Mouse (Mus musculus) stomach, postnatal 0 days (tissue): Measurements from ENCODE around the gene Pnp2. TPM values are rescaled to one million over a fixed set of nuclear protein-coding genes. Genes with fewer than 3 reads are reported as not detected.
"Not testable (repeated sequence)": the region's sequence is repeated elsewhere in the genome, so short reads cannot be mapped to it uniquely, and the experiment has no call there.

Experiments
- ATAC-seq: fragments of 200-750 bp; cut with Nextera tagmentation; 2 replicates; pipeline ENCODE4 v1.8.0; 2017; ENCODE audit not compliant: low FRiP score, low TSS enrichment
- DNase-seq: peaks from one replicate; pipeline ENCODE4 v3.0.0-alpha.2; 2016; ENCODE audit warnings: low spot score
- H3K27ac ChIP-seq: fragments of 300-500 bp; sonication (generic); replicated peaks from 2 replicates; pipeline ENCODE4 v1.5.1; 2014; ENCODE audit warnings: mild to moderate bottlenecking, control low read depth
- H3K27me3 ChIP-seq: fragments of 300-500 bp; sonication (generic); 2 replicates; pipeline ENCODE4 v1.6.1; 2014; ENCODE audit warnings: low read length; ENCODE audit not compliant: control insufficient read depth, insufficient read depth
- H3K36me3 ChIP-seq: fragments of 300-500 bp; sonication (generic); 2 replicates; pipeline ENCODE4 v1.6.1; 2014; ENCODE audit warnings: low read length, mixed read lengths; ENCODE audit not compliant: control insufficient read depth, insufficient read depth
- H3K4me1 ChIP-seq: fragments of 300-500 bp; sonication (generic); replicated peaks from 2 replicates; pipeline ENCODE4 v1.6.1; 2014; ENCODE audit warnings: antibody characterized with exemption; ENCODE audit not compliant: control insufficient read depth, insufficient read depth
- H3K4me2 ChIP-seq: fragments of 300-500 bp; sonication (generic); replicated peaks from 2 replicates; pipeline ENCODE4 v1.6.1; 2014; ENCODE audit warnings: low read depth, mild to moderate bottlenecking, control low read depth, moderate library complexity
- H3K4me3 ChIP-seq: fragments of 300-500 bp; sonication (generic); 2 replicates; pipeline ENCODE4 v1.5.1; 2014; ENCODE audit warnings: low read depth, low read length, control low read depth
- H3K9ac ChIP-seq: fragments of 300-500 bp; sonication (generic); 2 replicates; pipeline ENCODE4 v1.6.1; 2014; ENCODE audit warnings: mild to moderate bottlenecking, low read length, control low read depth, mixed read lengths
- H3K9me3 ChIP-seq: fragments of 300-500 bp; sonication (generic); 2 replicates; pipeline ENCODE4 v1.6.1; 2016; ENCODE audit warnings: low read length; ENCODE audit not compliant: control insufficient read depth
- CTCF ChIP-seq: IDR thresholded peaks from 2 replicates; pipeline ENCODE4 v1.5.1; 2016; ENCODE audit warnings: antibody characterized with exemption, low read depth, mild to moderate bottlenecking, moderate library complexity
- EP300 ChIP-seq: optimal IDR thresholded peaks from 2 replicates; pipeline ENCODE3; 2016; ENCODE audit warnings: antibody characterized with exemption
- WGBS: fragments of 180-500 bp; shearing (Covaris S2); extraction: QIAGEN DNeasy Blood & Tissue Kit; methylation state at CpG from one replicate; pipeline ENCODE4 v1.1.7; 2014; 5-methylcytosine and 5-hydroxymethylcytosine counted together
- polyA plus RNA-seq: library from polyadenylated mRNA; unstranded; fragments of >200 nt; fragmentation: Nextera tagmentation; extraction: Ambion mirVana; gene quantifications from 2 replicates; pipeline ENCODE4 v1.2.1, GENCODE M21; 2015

Pnp2 gene
- polyA plus RNA-seq, 1 experiment from 2014 or later: 0.33 TPM

DNA sequence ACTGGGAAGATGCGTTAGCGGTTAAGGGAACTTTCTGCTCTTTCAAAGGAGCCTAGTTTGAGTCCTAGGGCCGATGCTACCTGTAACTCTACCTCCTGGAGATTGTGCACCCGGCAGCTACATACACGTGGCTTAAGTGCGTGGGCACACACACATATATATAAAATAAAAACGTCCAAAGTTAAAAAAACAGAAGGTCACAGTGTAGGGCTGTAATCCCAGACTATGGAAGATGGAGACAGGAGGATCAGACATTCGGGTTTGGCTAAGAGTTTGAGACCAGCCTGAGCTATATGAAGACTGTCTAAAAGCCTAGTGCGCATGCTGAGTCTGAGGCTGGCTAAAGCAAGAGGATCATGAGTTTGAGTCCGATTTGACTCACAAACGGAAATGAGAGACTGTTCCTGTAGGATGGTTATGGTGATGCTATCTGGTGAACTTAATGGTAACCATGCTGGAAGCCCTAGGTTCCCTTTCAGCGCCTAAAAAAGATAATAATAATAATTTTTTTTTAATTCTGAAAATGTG is 24.2 kb upstream of the Pnp2 start:
- 12% methylated on average over 12 of the region's 12 CpGs for WGBS
- ATAC-seq: no peak

DNA sequence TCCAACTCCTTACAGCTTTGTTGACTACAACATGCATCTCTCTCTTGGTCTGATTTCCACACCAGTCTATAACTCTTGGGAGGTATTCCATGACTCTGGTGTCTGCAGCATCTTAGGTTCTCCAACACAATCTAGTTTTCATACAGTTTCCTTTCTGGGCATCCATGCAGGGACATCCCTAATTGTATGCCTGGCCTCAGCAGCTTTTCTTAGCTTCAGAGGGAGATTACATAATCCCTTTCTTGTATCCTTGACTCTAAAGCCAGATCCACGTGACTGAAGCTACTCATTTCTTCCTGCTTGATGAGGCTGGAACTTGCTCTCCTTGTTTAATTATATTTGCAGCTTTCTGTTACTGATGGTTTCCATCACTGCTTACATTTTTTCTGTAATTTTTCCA is 19.1 kb upstream of the Pnp2 start:
- 64% methylated on average over 1 of the region's 1 CpGs for WGBS
- DNase-seq: no peak
- Histone ChIP-seq H3K27me3 (no peaks in the 10 kb centered on the region), H3K9ac (no peak overlapping the region), H3K4me2 (no peak overlapping the region), H3K27ac (no peak overlapping the region), H3K36me3 (no peaks in the 10 kb centered on the region), H3K9me3 (no peaks in the 10 kb centered on the region), H3K4me3 (no peak overlapping the region), H3K4me1 (no peaks in the 10 kb centered on the region)
- ATAC-seq: no peak
- TF ChIP-seq CTCF: no peak
- no peak for TF ChIP-seq EP300

More for the DNA sequence above, 24.2 kb upstream of the Pnp2 start:
- H3K27ac ChIP-seq: peak overlapping the region; percentile 86
- peak overlapping the region; percentile 98 for H3K4me3 ChIP-seq
- TF ChIP-seq EP300: no peak
- no peak for TF ChIP-seq CTCF
- DNase-seq: no peak
- H3K9me3 ChIP-seq: no peaks in the 10 kb centered on the region
- H3K4me1 ChIP-seq: no peaks in the 10 kb centered on the region
- H3K4me2 ChIP-seq: peak overlapping the region; percentile 64
- H3K9ac ChIP-seq: peak overlapping the region; percentile 62
- H3K36me3 ChIP-seq: peaks cover 14% of the 10 kb centered on the region
- H3K27me3 ChIP-seq: no peaks in the 10 kb centered on the region

DNA sequence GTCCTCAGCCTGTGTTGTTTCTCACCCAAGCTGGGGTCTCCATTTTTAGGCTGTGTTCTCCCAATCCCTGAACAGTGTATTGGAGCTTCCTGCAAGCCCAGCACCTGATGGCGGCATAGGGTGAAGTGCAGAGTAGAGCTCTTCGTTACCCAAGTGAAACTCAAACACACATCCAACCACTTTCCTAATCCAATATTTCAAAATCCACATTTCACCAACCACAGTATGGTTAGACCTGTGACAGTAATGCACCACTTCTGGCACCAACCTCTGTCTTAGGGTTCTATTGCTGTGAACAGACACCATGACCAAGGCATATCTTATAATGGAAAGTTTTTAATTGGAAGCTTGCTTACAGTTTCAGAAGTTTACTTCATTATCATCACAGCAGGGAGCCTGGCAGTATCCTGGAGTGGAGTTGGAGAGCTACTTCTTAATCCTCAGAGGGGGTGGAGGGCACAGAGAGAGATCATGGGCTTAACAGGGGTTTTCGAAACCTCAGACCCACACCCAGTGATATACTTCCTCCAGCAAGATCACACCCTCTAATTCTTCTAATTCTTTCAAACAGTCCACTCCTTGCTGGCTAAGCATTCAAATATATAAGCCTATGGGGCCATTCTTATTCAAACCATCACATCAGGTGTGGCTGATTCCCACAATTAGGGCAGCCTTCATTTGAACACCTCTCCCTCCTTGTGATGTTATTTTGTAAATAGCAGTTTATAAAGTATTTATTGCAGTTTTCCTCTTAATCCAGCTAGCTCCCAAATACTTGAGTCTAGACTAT is 17.5 kb upstream of the Pnp2 start:
- Histone ChIP-seq H3K9ac (no peak overlapping the region), H3K4me1 (no peaks in the 10 kb centered on the region), H3K36me3 (no peaks in the 10 kb centered on the region), H3K27ac (no peak overlapping the region), H3K27me3 (no peaks in the 10 kb centered on the region), H3K9me3 (no peaks in the 10 kb centered on the region), H3K4me3 (no peak overlapping the region), H3K4me2 (no peak overlapping the region)
- no peak for DNase-seq
- no peak for TF ChIP-seq CTCF
- TF ChIP-seq EP300: no peak
- ATAC-seq: no peak
- 70% methylated on average over 3 of the region's 3 CpGs for WGBS

DNA sequence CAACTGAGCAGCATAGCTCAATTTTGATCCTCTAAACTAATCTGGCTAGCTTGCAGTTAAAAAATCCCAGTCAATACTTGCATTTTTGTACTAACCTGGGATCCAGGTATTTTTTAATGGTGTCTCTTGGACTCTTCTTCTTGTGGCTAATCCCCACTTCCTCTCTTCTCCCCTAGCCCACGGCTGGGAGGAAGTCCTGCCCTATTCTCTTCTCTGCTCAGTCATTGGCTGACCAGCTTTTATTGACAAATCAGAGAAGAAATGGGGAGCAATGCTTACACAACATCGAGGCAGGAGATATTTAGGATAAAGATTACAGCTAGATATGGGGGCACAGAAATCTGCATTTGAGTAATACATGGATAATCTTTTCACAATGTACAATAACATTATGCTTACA is 16.9 kb upstream of the Pnp2 start:
- no peaks in the 10 kb centered on the region for H3K4me1 ChIP-seq
- no peak overlapping the region for H3K4me3 ChIP-seq
- no peaks in the 10 kb centered on the region for H3K9me3 ChIP-seq
- no peak for ATAC-seq
- H3K9ac ChIP-seq: no peak overlapping the region
- H3K36me3 ChIP-seq: no peaks in the 10 kb centered on the region
- no peak overlapping the region for H3K4me2 ChIP-seq
- H3K27me3 ChIP-seq: no peaks in the 10 kb centered on the region
- H3K27ac ChIP-seq: no peak overlapping the region
- no peak for DNase-seq
- 32% methylated on average over 2 of the region's 2 CpGs for WGBS
- TF ChIP-seq EP300: no peak
- no peak for TF ChIP-seq CTCF

DNA sequence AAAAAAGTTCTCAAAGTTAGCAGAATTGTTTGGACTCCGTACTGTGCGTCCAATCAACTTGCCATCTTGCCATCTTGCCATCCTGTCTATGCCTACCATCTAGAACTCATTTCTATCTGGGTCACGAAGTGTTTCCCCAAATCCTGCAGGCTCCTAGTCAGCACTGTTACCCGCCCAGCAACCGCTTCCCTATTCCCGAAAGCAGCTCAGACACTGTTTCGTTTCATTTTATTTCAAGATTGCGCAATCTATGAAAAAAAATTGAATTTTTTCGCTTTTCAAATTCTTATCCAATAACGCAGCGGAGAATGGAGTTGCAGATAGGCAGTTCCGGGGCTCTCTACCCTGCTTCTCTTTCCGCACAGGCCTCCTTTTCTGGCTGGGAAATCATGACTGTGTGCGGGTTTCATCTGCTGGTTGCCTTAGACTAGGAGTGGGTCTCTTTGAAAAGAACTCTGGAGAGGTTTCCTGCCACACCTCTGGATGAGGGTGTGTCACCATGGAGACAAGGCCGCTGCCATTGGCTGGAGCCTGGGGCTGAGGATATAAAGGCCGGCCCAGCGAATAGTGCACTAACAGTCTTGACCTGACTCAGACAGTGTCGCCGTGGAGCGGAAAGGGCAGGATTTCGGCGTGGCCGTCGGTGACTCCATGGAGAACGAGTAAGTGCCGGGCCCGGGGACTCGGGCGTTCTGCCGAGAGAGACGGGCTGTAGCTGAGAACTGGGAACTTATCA is 11.7 kb upstream of the Pnp2 start, which contains the start of gene Gm49342:
Gm49342 (plus strand) TSS at position 586 of the 736 bp plus-strand sequence.
- Histone ChIP-seq H3K27me3 (no peaks in the 10 kb centered on the region), H3K9me3 (no peaks in the 10 kb centered on the region), H3K4me1 (no peaks in the 10 kb centered on the region), H3K4me2 (peak within 1 kb of the TSS; percentile 69), H3K4me3 (peak within 1 kb of the TSS; percentile 51), H3K9ac (peak within 1 kb of the TSS; percentile 57), H3K36me3 (no peaks in the 10 kb centered on the region), H3K27ac (peak within 1 kb of the TSS; percentile 91)
- ATAC-seq: peak; percentile 100
- 10% methylated on average over 31 of the region's 31 CpGs for WGBS
- TF ChIP-seq CTCF (no peak; the same call in none of the 2 replicates), EP300 (no peak)
- peak; percentile 94 for DNase-seq

- Histone ChIP-seq H3K9ac (peak overlapping the region; percentile 57), H3K4me2 (peak overlapping the region; percentile 69), H3K4me3 (peak overlapping the region; percentile 51), H3K27ac (peak overlapping the region; percentile 91)
- not testable (repeated sequence) for H3K9me3 ChIP-seq, H3K4me1 ChIP-seq, H3K27me3 ChIP-seq, DNase-seq, H3K36me3 ChIP-seq
- ATAC-seq: peak; percentile 95
- WGBS: under 1% methylated on average over 14 of the region's 15 CpGs
- peak; percentile 49 for TF ChIP-seq CTCF
These were observed 11.1 kb upstream of the Pnp2 start for GRCm38 (mm10) chr14:50944668-50945033.

- Histone ChIP-seq H3K9ac (peak overlapping the region; percentile 57), H3K4me2 (peak overlapping the region; percentile 69), H3K4me3 (peak overlapping the region; percentile 51), H3K27ac (peak overlapping the region; percentile 91)
- WGBS: 8% methylated on average over 6 of the region's 6 CpGs
- not testable (repeated sequence) for DNase-seq, ATAC-seq, H3K27me3 ChIP-seq, H3K9me3 ChIP-seq, H3K4me1 ChIP-seq, H3K36me3 ChIP-seq
These were observed 10.7 kb upstream of the Pnp2 start for GRCm38 (mm10) chr14:50945081-50945480.

GRCm38 (mm10) chr14:50945526-50945925 is 10.3 kb upstream of the Pnp2 start:
- 22% methylated on average over 3 of the region's 3 CpGs for WGBS
- DNase-seq, H3K27me3 ChIP-seq, H3K4me1 ChIP-seq, H3K36me3 ChIP-seq, ATAC-seq, H3K9me3 ChIP-seq: not testable (repeated sequence)
- Histone ChIP-seq H3K4me3 (peak overlapping the region; percentile 51), H3K9ac (peak overlapping the region; percentile 57), H3K27ac (peak overlapping the region; percentile 91; the same call in 1 of the 2 replicates), H3K4me2 (peak overlapping the region; percentile 69)
